Mouse (Mus musculus): ENCODE measurements around the gene Dstyk.
"Not testable (repeated sequence)": the region's sequence is repeated elsewhere in the genome, so short reads cannot be mapped to it uniquely, and the experiment has no call there.

Dstyk gene

DNA sequence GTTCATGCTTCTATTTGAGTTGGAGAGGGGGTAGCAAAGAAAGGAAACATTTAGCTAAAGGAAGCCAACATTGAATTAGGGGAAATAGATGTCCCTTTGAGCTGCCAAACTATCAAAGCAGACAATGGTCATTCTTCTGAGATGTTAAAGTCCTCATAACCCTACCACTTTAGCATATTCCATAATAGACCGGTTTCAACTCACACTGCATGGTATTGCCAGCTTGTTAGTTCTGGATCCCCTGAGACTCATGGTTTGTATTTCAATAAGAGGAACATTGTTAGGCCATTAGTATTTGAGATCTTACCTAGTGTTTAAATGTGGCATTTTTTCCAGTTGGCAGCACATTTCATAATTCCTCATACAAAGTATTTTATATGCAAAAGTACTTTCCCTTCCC is 19.6 kb downstream of the Dstyk start:
- DNase-seq (ENCODE audit: low read depth), result no peak

DNA sequence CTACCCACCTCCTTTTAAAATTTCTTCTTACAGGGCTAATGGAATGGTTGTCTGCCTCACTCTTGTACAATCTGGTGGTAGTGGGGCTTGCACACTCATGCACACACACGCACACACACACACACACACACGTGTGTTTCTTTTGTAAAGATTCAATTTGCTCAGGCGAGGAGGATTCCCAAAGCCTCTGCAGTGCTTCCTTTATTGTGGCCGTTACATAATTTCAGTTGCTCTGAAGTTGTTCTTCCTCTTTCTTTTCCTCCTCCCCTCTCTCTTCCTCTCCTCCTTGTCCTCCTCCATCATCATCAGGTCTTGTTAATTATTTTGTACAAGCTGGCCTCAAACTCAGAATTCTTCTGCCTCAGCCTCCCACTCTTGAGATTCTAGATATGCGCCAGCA is 20.0 kb downstream of the Dstyk start:
- DNase-seq (ENCODE audit: low read depth), result no peak

- DNase-seq (ENCODE audit: low read depth), result no peak
These were observed 23.6 kb downstream of the Dstyk start for GRCm38 (mm10) chr1:132440896-132441435.

DNA sequence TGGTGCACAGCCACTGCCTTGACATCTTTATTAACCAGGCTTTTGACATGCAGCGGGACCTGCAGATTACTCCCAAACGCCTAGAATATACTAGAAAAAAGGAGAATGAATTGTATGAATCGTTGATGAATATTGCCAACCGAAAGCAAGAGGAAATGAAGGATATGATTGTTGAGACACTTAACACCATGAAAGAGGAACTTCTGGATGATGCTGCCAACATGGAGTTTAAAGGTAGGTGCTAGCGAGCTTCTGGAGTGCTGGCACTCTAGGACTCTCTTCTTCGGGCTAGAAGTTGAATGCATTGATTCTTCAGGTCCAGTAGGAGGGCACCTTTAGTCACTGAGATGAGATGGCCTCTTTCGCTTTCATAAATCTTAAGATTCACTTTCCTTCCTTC is 32.4 kb downstream of the Dstyk start:
- no peak for DNase-seq (ENCODE audit: low read depth)

- DNase-seq (ENCODE audit: low read depth), result no peak
These were observed 47.3 kb downstream of the Dstyk start for GRCm38 (mm10) chr1:132464651-132465050.

DNA sequence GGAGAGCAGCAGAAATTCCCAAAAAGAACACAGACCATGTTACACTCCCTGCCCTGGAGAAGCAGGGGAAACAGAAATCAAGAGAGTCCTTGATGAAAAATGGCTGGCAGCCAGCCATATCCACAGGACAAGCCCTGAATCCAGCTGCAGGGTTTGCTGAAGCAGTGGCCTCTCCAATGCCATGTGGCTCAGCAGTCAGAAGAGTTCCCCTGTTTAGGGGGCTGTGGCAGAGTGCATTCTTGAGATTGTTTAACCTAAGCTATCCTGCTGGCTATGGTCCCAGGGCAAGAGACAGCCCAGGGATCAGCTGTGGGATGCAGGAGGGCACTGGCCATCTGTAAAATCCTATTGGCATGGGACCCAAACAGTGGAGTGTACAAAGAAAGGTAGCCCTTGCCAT is 51.6 kb downstream of the Dstyk start:
- no peak for DNase-seq (ENCODE audit: low read depth)

DNA sequence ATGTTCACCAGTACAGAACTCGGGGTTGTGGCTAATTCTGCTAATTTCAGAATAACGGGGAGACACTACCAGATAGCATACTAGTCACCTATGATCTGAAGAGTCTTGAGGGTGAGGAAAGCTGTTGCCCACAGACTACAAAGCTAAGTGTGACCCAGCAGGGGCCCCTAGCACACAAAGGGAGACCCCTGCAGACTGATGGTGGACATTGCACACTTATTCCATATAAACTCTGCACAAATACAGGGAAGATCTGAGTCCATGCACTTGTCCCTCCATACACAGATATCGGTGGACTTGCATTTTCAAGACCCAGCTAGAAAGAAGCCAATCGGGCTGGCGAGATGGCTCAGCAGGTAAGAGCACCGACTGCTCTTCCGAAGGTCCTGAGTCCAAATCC is 52.2 kb downstream of the Dstyk start:
- DNase-seq (ENCODE audit: low read depth), result no peak

GRCm38 (mm10) chr1:132470031-132470430 is 52.7 kb downstream of the Dstyk start:
- DNase-seq (ENCODE audit: low read depth), result not testable (repeated sequence)

DNA sequence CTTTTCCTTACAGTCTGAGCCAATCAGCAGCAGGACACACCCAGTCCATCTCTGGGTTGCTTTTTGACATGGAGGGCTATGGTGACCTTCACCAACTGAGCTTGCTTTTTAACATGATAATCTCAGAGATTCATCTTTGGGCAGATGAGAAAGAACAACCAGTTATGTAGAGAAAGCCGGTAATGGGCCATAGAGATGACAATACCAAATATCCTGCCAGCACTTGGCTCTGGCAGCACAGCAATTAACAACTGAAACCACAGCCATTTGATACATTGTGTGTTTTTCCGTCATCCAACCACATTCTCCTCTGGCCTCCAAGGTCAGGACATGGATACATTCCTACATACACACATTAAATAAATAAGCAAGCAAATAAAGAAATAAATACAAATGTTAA is 53.7 kb downstream of the Dstyk start:
- DNase-seq (ENCODE audit: low read depth), result no peak

GRCm38 (mm10) chr1:132471499-132471898 is 54.1 kb downstream of the Dstyk start:
- no peak for DNase-seq (ENCODE audit: low read depth)

GRCm38 (mm10) chr1:132472537-132472936 is 55.2 kb downstream of the Dstyk start:
- no peak for DNase-seq (ENCODE audit: low read depth)

DNA sequence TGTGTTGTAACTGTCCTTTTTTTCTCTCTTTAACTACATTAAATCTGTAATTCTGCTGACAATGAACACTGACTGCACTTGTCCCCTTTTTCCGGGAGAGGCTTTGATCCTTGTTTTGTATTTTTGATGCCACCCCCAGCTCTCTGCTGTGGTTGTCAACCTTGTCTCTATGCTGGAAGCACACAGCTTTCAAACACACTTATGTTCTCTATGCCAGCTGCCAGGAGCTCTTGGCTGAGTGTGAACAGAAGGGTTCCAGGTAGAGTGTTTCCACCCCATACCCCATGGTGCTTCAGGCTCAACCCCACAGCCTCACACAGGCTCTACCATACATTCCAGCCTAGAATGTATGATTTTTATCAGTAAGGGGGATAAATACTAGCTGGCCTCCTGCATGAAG is 57.1 kb downstream of the Dstyk start:
- DNase-seq (ENCODE audit: low read depth), result no peak

DNA sequence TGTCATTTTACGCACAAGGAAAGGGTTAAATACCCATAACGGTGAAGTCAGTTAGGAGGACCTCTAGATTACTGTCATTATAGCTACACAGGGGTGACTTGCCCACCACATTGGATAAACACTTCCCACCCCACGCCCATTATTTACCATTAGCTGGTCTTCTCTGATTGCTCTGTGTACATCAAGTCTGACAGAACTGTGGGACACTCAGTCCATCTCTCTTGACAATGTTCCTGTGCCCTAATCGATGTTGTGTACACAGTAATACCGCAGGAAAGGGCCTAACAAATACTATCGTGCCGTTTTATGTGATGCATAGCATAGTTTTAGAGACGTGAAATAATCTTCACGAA is 59.2 kb downstream of the Dstyk start:
- DNase-seq (ENCODE audit: low read depth), result no peak

DNA sequence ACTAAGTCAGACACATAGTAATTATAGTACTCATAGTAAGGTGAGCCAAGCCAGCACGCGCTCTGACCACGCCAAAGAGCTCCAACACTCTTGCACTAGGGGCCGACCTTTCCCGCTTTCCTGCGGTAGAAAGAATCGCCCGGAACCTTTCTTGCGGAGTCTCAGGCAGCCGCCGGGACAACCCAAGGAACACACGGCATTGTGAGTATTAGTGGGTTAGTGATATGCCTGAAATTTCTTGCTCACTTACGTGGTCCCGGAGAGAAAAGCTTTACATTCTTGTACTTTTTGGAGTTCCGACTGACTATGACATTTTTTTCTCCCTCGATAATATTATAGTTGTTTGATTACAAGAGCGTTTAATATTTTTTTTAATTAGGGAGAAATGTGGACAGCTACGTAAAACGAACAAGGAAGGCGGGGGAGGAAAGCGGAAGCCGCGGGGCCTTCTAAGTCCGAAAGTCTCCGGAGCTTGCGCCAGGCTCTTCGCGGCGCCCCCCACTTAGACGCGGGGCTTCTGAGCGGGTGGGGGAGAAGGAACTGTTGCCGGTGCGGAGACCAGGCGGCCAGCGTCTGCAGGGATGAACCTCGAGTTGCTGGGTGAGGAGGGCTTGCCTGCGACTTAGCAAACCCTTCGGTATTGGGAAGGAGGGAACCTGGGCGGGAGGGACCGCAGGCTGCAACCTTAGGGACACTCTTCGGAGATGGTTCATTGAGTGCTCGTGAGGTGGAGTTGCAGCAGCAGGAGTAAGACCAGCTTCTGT is 59.8 kb downstream of the Dstyk start, which contains the start of gene Rbbp5:
Rbbp5 (plus strand) TSS at position 438 of the 764 bp plus-strand sequence.
- DNase-seq (ENCODE audit: low read depth), result peak; percentile 84

DNA sequence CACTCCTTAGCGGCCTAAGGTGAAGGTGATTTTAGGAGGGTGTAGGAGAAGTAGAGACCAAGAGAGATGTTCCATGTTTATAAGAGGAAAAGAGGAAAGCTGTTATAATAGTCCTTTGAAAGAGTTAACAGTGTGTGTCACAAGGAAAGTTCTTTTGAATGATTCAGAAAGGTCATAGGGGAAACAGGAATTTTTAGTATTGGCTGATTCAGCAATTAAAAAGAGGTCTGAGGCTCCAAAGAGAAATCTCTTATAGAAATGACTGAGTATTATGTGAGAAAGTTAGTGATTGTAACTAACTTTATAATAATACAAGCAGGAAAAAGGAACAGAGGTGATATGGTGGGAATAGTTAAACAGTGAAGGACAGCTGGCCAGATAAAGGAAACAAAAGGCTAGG is 62.1 kb downstream of the Dstyk start:
- no peak for DNase-seq (ENCODE audit: low read depth)

DNA sequence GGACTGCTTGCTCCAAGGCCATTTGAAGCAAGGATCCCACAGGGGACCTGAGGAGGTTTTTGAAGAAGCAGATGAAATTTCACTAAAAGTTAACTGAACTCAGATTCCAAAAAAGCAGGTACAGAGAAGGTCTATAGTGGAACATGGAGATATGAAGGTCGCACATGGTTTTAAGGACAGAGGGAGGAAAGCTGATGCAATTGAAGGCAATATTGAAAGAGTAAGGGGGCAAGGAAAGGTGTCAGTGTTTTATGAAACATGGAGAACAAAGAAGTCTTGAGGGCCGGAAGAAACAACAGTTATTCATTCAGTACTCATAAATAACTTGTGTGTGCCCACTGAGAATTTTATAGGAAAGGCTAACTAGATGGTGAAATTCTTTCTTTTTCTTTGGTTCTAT is 64.3 kb downstream of the Dstyk start:
- DNase-seq (ENCODE audit: low read depth), result no peak

GRCm38 (mm10) chr1:132483234-132483633 is 65.9 kb downstream of the Dstyk start:
- no peak for DNase-seq (ENCODE audit: low read depth)

- no peak for DNase-seq (ENCODE audit: low read depth)
These were observed 66.4 kb downstream of the Dstyk start for GRCm38 (mm10) chr1:132483759-132484158.

- no peak for DNase-seq (ENCODE audit: low read depth)
These were observed 83.2 kb downstream of the Dstyk start for GRCm38 (mm10) chr1:132500535-132500934.

GRCm38 (mm10) chr1:132505155-132505554 is 87.8 kb downstream of the Dstyk start:
- DNase-seq (ENCODE audit: low read depth), result no peak

- DNase-seq (ENCODE audit: low read depth), result no peak
These were observed 88.7 kb downstream of the Dstyk start, which contains the start of gene Tmem81 for GRCm38 (mm10) chr1:132506058-132506457. Gene Tmem81, plus strand, starts transcription at chr1:132506230.

- DNase-seq (ENCODE audit: low read depth), result no peak
These were observed 89.3 kb downstream of the Dstyk start for GRCm38 (mm10) chr1:132506656-132507055.

- DNase-seq (ENCODE audit: low read depth), result no peak
These were observed 92.4 kb downstream of the Dstyk start for GRCm38 (mm10) chr1:132509771-132510170.

- DNase-seq (ENCODE audit: low read depth), result no peak
These were observed 94.2 kb downstream of the Dstyk start for GRCm38 (mm10) chr1:132511521-132511920.

Data from c-Kit-positive CD71-negative TER-119-negative erythroid progenitor cells, embryonic 14.5 days (primary cell).